Mouse (Mus musculus): ENCODE data around the gene Mogs. TPM values are rescaled to one million over a fixed set of nuclear protein-coding genes. Genes with fewer than 3 reads are reported as not detected.

Gene Mogs
- polyA plus RNA-seq, 1 experiment: 25.4 TPM

GRCm38 (mm10) chr6:83077630-83078323 is 37.5 kb upstream of the Mogs start, which contains the start of gene Pcgf1:
Gene Pcgf1 (plus strand): TSS chr6:83077869.
- Histone ChIP-seq H3K9ac (ENCODE audit: low read depth, poor library complexity, severe bottlenecking) (peak within 1 kb of the TSS; percentile 63), H3K4me3 (ENCODE audit: low read depth, low read length) (peak within 1 kb of the TSS; percentile 89), H3K4me1 (ENCODE audit: control insufficient read depth, insufficient read depth, low read length) (no peaks in the 10 kb centered on the region), H3K27ac (ENCODE audit: insufficient read depth, low read length) (no peak within 1 kb of the TSS), H3K9me3 (replicated peaks; ENCODE audit: control insufficient read depth, insufficient read depth, low read length, poor library complexity, severe bottlenecking) (no peaks in the 10 kb centered on the region), H3K36me3 (ENCODE audit: control insufficient read depth, insufficient read depth, low read length, poor library complexity, severe bottlenecking) (peaks cover 3% of the 10 kb centered on the region; the same call in 1 of the 2 replicates), H3K27me3 (ENCODE audit: control insufficient read depth, insufficient read depth, low read length, poor library complexity, severe bottlenecking) (no peaks in the 10 kb centered on the region)
- no peak for TF ChIP-seq CTCF (IDR thresholded peaks at IDR 0.05; ENCODE audit: low read depth, low read length)
- no peak for TF ChIP-seq POLR2A (IDR thresholded peaks at IDR 0.05; ENCODE audit: insufficient read depth, low read length)
- TF ChIP-seq EP300 (IDR thresholded peaks at IDR 0.05; ENCODE audit: insufficient read depth, low read depth, low read length): no peak

DNA sequence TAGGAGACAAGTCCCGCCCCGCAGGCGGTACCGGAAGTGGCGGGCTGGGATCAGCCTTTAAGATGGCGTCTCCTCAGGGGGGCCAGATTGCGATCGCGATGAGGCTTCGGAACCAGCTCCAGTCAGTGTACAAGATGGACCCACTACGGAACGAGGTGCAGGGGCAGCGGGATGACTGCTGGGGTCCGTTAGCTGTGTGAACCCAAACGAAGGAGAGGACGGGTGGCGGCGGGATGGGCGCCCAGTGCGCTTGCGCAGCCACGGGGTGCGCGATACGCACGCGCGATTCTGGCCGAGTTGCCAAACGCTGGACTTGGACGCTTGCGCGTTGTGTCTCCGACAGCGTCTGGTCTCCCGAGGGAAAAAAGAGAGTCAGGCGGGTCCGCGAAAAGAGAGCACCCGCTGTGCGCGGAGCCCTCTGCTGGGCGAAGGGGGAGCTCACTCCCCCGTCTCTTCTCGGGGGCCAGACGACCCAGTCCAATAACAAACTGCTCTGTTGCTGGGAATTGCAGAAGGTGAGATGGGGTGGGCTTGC is 36.9 kb upstream of the Mogs start:
- H3K27ac ChIP-seq (ENCODE audit: insufficient read depth, low read length): no peak overlapping the region
- peak overlapping the region; percentile 80 for H3K4me3 ChIP-seq (ENCODE audit: low read depth, low read length)
- no peaks in the 10 kb centered on the region for H3K4me1 ChIP-seq (ENCODE audit: control insufficient read depth, insufficient read depth, low read length)
- TF ChIP-seq CTCF (IDR thresholded peaks at IDR 0.05; ENCODE audit: low read depth, low read length) (no peak), EP300 (IDR thresholded peaks at IDR 0.05; ENCODE audit: insufficient read depth, low read depth, low read length) (0 out of 2 replicates have a peak, but pooled peaks have one; percentile 36)
- peak overlapping the region; percentile 63 for H3K9ac ChIP-seq (ENCODE audit: low read depth, poor library complexity, severe bottlenecking)
- peaks cover 3% of the 10 kb centered on the region; the same call in 1 of the 2 replicates for H3K36me3 ChIP-seq (ENCODE audit: control insufficient read depth, insufficient read depth, low read length, poor library complexity, severe bottlenecking)
- H3K27me3 ChIP-seq (ENCODE audit: control insufficient read depth, insufficient read depth, low read length, poor library complexity, severe bottlenecking): no peaks in the 10 kb centered on the region
- no peaks in the 10 kb centered on the region for H3K9me3 ChIP-seq (replicated peaks; ENCODE audit: control insufficient read depth, insufficient read depth, low read length, poor library complexity, severe bottlenecking)

DNA sequence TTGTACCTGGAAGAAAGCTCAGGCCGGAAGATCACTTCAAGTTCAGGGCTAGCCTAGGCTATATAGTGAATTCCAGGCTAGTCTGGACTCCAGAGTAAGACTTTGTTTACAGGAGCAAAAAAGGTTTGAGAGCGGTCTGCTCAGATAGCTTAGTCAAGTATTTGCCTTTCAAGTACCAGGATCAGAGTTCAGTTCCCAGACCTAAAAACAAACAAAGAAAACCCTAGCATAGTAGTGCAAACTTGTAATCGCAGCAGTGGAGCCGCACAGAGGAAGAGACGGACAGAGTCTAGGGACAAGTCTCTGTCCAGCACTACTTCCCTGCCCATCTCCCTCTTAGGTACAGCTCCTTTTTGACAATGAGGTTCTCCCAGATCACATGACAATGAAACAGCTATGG is 35.1 kb upstream of the Mogs start:
- Histone ChIP-seq H3K9me3 (replicated peaks; ENCODE audit: control insufficient read depth, insufficient read depth, low read length, poor library complexity, severe bottlenecking) (no peaks in the 10 kb centered on the region), H3K27ac (ENCODE audit: insufficient read depth, low read length) (no peak overlapping the region), H3K9ac (ENCODE audit: low read depth, poor library complexity, severe bottlenecking) (no peak overlapping the region), H3K27me3 (ENCODE audit: control insufficient read depth, insufficient read depth, low read length, poor library complexity, severe bottlenecking) (no peaks in the 10 kb centered on the region), H3K4me3 (ENCODE audit: low read depth, low read length) (no peak overlapping the region), H3K4me1 (ENCODE audit: control insufficient read depth, insufficient read depth, low read length) (no peaks in the 10 kb centered on the region), H3K36me3 (ENCODE audit: control insufficient read depth, insufficient read depth, low read length, poor library complexity, severe bottlenecking) (peaks cover 3% of the 10 kb centered on the region; the same call in 1 of the 2 replicates)
- no peak for TF ChIP-seq CTCF (IDR thresholded peaks at IDR 0.05; ENCODE audit: low read depth, low read length)
- no peak for TF ChIP-seq POLR2A (IDR thresholded peaks at IDR 0.05; ENCODE audit: insufficient read depth, low read length)
- TF ChIP-seq EP300 (IDR thresholded peaks at IDR 0.05; ENCODE audit: insufficient read depth, low read depth, low read length): no peak

- Histone ChIP-seq H3K27me3 (ENCODE audit: control insufficient read depth, insufficient read depth, low read length, poor library complexity, severe bottlenecking) (no peaks in the 10 kb centered on the region), H3K27ac (ENCODE audit: insufficient read depth, low read length) (no peak overlapping the region), H3K9me3 (replicated peaks; ENCODE audit: control insufficient read depth, insufficient read depth, low read length, poor library complexity, severe bottlenecking) (no peaks in the 10 kb centered on the region), H3K4me3 (ENCODE audit: low read depth, low read length) (no peak overlapping the region), H3K9ac (ENCODE audit: low read depth, poor library complexity, severe bottlenecking) (no peak overlapping the region), H3K36me3 (ENCODE audit: control insufficient read depth, insufficient read depth, low read length, poor library complexity, severe bottlenecking) (peaks cover 3% of the 10 kb centered on the region; the same call in 1 of the 2 replicates), H3K4me1 (ENCODE audit: control insufficient read depth, insufficient read depth, low read length) (no peaks in the 10 kb centered on the region)
- no peak for TF ChIP-seq CTCF (IDR thresholded peaks at IDR 0.05; ENCODE audit: low read depth, low read length)
- TF ChIP-seq POLR2A (IDR thresholded peaks at IDR 0.05; ENCODE audit: insufficient read depth, low read length): no peak
- TF ChIP-seq EP300 (IDR thresholded peaks at IDR 0.05; ENCODE audit: insufficient read depth, low read depth, low read length): no peak
Measured at GRCm38 (mm10) chr6:83083497-83083896, 31.8 kb upstream of the Mogs start.

- H3K9ac ChIP-seq (ENCODE audit: low read depth, poor library complexity, severe bottlenecking): no peak overlapping the region
- no peak overlapping the region for H3K4me3 ChIP-seq (ENCODE audit: low read depth, low read length)
- no peak overlapping the region for H3K27ac ChIP-seq (ENCODE audit: insufficient read depth, low read length)
- TF ChIP-seq EP300 (IDR thresholded peaks at IDR 0.05; ENCODE audit: insufficient read depth, low read depth, low read length) (no peak), POLR2A (IDR thresholded peaks at IDR 0.05; ENCODE audit: insufficient read depth, low read length) (no peak), CTCF (IDR thresholded peaks at IDR 0.05; ENCODE audit: low read depth, low read length) (no peak)
- H3K36me3 ChIP-seq (ENCODE audit: control insufficient read depth, insufficient read depth, low read length, poor library complexity, severe bottlenecking): peaks cover 3% of the 10 kb centered on the region; the same call in 1 of the 2 replicates
- H3K27me3 ChIP-seq (ENCODE audit: control insufficient read depth, insufficient read depth, low read length, poor library complexity, severe bottlenecking): no peaks in the 10 kb centered on the region
- H3K4me1 ChIP-seq (ENCODE audit: control insufficient read depth, insufficient read depth, low read length): no peaks in the 10 kb centered on the region
- H3K9me3 ChIP-seq (replicated peaks; ENCODE audit: control insufficient read depth, insufficient read depth, low read length, poor library complexity, severe bottlenecking): no peaks in the 10 kb centered on the region
Measured at GRCm38 (mm10) chr6:83084477-83084876, 30.8 kb upstream of the Mogs start.

Data from ES-Bruce4 (cell line).